Mouse (Mus musculus) olfactory bulb, adult 2 months (tissue): Measurements from ENCODE around the gene Pan3.

Experiments
- CTCF ChIP-seq: fragments of 200-500 bp; IDR thresholded peaks from 2 replicates; pipeline ENCODE4 v1.5.1; 2012; ENCODE audit warnings: low read depth, mild to moderate bottlenecking, low read length, moderate library complexity; ENCODE audit not compliant: insufficient read depth
- POLR2A ChIP-seq: fragments of 200-500 bp; IDR thresholded peaks from 2 replicates; pipeline ENCODE4 v1.6.1; 2012; ENCODE audit warnings: mild to moderate bottlenecking, low read depth, low read length, moderate library complexity; ENCODE audit not compliant: insufficient read depth

DNA sequence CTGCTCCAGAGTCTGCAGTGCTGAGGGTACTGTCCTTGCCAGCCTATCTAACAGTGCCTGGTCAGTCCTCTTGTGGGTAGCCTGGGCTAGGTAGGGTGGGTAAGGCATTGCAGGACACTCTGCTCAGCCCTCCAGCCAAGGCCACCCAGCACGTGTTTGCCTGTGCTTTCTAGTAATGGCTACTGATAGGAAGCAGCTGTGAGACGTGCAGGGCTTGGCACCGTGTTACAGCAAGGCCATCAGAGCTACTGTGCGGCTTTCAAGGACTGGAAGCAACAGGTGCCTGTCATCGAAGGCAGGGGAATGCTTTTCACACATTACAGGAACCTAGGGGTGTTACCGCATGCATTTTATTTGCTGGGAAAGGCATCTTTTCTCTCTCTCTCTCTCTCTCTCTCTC is 147.0 kb downstream of the Pan3 start:
- no peak for TF ChIP-seq CTCF
- no peak for TF ChIP-seq POLR2A
